Mouse (Mus musculus) cerebellum, adult 18-20 months (tissue): ENCODE measurements around the gene Slc19a1.

Experiments
- DNase-seq, 2 experiments: peaks; one replicate each; pipeline ENCODE4 v3.0.0; 2021

Slc19a1 gene

DNA sequence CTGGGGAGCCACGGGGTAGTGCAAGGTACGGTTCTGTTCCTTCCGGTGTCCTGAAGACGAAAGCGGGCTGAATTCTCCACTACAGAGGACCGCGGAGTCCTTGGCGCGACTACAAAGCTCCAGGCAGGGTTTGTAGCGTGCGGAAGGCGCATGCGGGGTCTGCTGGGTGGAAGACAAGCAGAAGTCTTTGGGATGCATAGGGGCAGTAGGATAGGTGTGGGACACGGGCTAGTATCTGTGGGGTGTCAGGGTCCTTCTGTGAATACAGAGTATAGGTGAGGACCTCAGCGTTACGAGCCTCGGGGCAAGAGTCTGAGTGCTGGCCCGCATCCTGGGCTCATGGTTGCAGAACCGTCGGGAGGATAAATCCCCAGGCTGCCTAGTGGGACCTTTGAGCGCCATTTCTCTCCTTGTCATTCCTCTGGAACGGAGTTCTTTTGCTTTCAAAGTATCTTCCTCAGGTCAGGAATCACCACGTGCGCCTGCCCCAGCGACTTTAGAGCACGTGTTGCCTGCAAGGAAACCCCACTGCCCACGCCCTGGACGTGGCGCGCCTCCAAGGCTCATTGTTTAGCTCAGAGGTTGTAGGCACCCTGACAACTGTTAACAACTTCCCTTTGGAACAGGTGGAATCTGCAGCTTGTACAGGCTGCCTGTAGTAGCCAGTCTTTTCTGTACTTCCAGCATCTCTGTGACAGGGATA, 1.4 kb downstream of the Slc19a1 start:
- peak; percentile 51 to 68 for DNase-seq

DNA sequence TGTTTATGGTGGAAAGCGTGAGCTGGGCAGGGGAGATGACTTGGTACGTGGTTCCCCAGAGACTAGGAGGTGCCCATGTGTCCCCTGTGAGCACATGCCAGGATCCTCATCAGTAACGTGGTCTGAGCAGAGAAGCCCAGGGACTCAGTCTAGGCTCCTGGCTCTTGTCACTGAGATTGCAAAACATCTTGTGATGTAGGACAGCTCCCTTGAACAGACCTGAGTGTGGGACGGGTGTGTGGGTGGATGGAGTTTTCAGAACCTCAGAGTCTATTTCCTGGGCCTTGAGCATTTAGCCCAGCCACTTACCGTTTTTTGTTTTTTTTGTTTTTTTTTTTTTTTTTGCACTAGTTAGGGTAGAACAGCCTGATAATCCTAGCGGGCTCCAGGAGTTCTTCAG, 3.4 kb downstream of the Slc19a1 start:
- DNase-seq: no peak

DNA sequence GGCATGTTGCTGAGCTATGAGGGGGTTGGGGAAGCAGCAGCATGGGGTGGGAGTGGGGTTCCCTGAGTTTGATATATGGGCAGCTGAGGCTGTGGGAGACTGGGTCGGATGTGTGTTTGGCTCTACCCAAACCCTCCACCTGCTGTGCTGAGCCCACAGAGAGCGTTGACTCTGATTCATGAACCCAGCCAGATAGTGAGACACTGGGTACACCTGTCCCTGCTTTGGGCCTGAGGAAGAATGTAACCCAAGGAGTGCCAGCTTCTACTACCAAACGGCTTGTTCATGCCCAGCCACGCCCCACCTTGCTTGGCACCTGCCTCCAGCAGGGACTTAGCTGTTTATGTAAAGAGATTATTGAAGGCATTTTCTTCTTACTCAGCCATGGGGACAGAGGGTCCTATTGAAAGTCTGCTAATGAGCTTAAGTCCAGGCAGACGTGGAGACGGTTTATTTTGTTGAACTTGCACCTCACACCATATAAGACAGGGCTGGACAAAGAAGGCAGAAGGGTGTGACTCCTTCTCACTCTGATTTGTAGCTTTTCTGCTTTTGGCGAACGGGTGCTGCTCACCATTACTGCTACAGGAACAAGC, 6.6 kb downstream of the Slc19a1 start:
- DNase-seq: no peak

DNA sequence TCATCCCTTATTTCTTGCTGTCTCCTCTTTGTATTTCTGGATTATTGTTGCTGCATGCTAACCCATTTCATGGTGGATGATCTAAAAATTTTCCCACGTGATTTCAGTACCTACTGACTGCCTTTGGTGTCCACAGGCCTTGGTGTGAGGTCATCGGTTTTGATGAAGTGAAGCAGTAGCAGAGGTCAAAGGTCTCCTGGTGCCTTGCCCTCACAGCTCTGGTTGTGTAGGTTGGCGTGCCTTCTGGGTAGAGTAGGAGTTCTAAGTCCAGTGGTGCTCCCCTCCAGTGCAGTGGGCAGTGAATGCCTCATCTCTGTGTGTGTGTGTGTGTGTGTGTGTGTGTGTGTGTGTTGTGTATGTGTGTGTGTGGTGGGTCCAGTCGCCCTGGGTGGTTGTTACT, 16.2 kb downstream of the Slc19a1 start:
- no peak for DNase-seq

DNA sequence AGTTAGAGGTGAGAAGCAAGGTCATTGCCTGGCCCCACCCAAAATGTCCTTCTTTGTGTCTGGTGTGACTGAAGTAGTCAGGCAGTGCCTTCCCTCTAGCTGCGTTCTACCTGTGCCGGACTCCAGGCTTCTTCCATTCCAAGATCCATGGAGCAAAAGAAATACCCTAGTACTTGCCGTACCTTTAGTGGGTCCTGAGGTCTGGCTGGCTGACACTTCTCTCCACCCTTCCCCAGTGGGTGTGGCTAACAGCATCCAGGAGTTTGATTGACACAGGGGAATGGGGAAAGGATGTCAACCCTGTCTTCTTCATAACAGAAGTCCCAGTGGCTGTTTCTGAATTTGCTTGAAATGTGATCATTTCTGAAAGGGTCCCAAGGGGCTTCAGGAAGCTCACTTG, 16.6 kb downstream of the Slc19a1 start:
- DNase-seq: no peak

DNA sequence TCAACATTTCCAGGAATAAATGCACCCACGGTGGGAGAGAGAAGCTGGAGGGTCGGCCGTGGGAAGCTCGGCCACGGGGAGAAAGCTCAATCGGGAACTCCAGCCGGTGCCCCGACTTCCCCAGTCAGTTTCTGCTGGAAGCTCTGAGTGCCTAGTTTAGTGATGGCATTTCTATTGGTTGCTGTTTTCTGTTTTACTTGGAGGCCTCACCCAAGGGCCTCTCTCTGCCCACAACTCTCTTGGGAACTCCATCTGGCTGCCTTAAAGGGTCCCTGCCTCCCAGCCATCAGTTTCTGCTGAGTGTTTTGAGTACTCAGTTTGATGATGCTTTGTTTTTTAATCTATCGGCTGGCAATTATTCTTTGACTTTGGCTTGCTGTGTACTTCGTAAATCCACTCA, 24.7 kb downstream of the Slc19a1 start:
- DNase-seq: no peak

DNA sequence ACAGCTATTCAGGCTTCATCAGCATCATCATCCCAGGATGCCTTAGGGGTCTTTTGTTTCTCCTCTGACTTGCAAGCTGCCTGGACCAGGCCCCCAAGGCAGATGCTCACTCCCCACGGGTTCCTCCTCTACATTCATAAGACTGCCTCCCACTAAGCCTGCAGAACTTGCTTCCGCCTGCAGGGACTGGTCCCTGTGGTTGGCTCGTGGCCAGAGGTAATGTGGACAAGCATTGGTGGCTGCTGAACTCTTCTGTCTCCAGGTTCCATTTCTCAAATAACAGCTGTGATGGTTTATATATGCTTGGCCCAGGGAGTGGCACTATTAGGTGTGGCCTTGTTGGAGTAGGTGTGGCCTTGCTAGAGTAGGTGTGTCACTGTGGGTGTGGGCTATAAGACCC, 29.4 kb downstream of the Slc19a1 start:
- DNase-seq: no peak

DNA sequence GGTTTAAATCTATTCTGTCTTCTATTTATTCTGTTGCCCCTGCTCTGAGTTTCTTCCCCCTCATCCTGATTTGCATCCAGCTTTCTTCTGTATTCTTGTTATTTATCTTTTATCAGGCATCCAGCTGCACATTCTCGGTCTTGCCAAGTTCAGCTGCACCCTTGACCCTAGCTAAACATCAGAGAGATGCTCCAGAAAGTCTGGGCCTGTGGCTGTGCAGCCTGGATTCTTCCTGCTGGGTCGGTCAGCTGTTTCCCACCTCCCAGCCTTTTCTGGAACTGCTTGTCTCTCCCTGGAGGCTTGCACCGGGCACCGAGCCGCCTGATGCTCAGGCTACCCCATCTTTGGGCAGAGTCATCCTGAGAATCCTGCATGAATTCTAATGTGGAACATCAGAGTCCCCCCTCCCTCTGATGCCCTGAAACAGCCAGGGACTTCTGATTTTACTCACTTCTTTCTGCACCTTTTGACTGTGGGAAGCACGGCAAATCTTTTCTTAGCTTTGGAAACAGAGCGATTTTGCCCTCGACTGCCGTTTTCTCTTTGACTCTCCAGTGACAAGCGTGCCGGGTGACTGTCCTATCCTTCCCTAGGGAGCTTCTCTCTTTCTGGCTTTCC, 30.5 kb downstream of the Slc19a1 start:
- DNase-seq: no peak

DNA sequence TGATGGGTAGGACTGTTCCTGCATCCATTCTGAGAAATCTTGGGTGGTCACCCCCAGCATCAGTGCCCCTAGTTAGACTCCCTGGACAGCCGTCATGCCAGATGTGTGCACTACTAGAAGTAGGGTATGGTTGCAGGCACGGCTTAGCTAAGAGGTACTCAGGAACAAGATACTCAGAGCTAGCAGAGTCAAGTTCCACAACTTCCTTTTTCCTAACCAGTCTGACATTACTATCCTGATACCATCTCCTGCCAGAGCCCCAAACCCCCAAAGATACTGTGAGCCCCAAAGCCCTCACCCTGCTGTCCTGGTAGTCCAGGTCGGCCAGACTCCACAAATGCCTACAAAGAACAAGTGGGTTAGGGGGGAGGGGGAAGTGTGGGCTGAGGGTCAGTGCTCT, 32.2 kb downstream of the Slc19a1 start:
- DNase-seq: no peak

DNA sequence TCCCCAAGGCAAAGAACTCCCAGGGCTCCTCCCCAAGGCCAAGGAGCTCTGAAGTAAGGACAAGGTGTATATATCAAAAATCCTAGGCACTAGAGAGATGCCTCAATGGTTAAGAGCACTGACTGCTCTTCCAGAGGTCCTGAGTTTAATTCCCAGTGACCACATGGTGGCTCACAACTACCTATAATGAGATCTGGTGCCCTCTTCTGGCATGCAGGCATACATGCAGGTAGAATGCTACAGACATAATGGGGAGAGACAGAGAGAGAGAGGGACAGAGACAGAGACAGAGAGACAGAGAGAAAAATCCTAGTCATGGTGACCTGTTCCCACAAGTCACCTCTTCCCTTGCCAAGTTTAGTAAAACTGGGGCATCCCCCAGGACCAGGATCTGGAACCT, 32.6 kb downstream of the Slc19a1 start:
- no peak for DNase-seq

DNA sequence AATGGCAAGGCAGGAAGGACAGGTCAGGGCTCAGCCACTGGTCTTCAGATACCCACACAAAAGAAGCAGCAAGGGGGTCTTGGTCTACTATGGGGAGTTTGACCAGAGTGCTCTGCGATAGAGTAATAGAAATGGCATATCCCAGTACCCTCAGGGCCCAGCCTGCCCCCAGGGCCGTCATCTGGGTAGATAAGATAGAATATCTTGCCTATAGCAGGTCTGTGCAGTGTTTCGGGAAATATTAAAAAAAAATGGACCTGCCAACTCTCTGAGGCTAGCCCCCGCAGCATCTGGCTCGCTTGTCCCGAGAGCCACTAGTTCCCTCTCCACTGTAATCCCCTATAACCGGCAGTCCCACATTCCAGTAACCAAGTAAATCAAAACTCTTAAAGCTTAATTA, 36.4 kb downstream of the Slc19a1 start:
- no peak for DNase-seq

DNA sequence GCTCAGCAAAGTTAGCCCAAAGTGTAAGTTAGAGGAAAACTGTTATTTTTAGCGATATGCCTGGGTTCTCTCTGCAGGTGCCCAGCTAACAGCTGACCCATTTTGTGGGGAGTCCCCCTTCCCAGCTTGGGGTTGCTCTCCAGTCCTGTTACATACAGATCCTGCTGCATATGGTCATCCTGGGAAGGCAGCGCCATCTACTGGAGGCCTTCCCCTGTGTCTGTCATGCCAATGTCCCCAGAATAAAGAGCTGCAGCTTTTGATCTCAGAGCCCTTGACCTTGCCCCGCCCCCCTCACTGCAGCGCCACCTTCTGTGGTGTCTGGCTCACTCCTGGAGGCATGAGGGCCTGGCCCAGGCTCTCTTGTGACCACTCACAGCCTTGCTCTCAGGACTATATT, 38.0 kb downstream of the Slc19a1 start:
- peak; percentile 75 to 83 for DNase-seq

DNA sequence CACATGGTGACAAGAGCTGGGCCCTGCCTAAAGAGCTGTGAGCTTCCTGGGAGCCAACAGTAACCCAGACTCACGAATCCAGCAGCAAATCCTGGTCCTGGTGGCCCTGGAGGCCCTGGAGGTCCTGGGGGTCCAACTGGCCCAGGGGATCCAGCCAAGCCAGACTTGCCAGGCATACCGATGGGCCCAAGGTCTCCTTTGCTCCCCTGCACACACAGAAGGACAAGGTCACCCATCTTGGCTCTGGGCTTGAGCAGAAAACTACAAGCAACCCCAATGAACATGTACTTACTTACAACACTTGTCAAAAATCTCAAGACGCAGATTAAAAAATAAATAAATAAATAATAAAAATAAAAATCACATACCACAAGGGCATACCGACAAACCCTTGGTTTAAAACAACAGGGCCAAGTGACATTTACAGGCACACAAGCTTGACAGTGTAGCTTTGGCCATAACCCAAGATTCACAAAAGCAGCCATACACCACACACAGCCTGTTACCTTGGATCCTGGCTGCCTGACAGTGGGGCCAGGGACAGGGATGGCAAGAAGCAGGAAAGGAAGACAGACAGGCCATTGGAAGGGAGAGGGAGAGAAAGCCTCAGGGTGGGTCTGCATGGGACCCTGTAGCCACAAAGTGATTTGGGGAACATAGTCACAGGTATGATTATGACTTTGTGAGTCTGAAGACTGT, 42.4 kb downstream of the Slc19a1 start:
- DNase-seq: peak; percentile 53 to 64

DNA sequence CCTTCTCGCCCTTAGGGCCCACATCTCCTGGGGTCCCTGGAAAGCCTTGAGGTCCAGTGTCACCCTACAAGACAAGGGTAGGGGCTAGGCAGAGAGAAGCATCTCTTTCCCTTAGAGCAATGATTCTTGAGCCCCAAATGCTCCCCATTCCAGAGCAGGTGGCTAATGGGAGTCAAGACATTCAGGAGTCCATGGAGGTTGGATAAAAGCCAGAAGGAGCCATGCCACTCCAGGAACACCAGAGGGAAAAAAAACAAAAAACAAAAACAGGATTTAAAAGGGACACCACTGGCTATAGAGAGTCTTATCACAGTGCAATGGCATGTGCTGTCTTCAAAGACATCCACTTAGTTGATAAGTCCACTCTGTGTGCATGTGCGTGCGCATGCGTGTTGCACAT, 46.4 kb downstream of the Slc19a1 start:
- no peak for DNase-seq

DNA sequence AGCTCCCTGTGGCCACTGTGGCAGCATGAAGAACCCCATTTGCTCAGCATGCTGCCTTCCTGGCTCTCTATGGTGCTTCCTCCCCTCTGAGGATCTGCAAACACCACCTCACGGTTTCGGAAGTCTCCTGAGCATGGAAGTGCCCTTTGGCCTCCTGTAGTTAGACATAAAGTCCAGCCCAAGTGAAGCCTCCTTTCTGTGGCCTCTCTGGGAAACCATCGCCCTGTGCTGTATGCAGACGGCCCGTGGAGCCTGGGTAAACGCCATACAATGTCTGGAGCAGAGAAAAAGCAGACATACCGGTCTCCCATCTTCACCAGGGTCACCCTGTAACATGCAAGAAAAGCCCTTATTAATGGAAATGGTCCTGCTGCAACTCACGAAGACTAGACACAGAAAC, 46.9 kb downstream of the Slc19a1 start:
- no peak for DNase-seq

DNA sequence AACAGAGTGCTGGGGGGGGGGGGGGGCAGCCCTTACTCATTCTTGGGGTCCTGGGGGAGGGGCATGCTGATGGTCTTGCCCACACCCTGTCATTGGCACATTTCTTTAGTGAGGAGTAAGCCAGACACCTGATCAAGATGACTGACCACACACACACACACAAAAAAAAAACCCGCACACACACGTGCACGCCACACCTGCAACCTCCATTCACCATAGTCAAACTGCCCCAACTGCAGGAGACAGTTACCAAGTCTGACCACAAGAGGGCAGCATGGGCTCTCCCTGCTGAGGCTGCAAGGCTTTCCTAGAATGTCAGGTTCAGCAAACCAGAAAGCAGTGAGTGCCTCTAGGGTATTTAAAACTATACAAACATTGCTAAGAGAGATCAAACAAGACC, 50.4 kb downstream of the Slc19a1 start:
- DNase-seq: peak; percentile 81 to 84

DNA sequence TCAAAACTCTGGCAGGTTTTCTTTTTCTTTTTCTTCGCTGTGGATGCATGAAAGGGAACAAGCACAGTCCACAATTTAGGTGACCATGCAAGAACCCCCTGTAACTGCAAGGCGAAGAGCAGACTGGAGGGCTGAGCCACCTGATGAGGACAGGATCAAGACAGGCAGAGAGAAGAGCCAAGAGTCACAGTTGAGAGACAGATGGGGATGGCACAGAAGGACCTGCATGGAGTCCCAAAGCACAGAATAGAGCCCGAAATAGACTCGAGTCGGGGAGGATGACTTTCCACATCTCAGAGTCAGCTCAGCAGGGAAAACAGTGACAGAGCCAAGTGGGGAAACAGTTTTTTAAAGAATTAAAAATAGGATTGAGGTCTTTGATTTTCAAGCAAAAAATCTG, 50.9 kb downstream of the Slc19a1 start:
- DNase-seq: peak; percentile 30

DNA sequence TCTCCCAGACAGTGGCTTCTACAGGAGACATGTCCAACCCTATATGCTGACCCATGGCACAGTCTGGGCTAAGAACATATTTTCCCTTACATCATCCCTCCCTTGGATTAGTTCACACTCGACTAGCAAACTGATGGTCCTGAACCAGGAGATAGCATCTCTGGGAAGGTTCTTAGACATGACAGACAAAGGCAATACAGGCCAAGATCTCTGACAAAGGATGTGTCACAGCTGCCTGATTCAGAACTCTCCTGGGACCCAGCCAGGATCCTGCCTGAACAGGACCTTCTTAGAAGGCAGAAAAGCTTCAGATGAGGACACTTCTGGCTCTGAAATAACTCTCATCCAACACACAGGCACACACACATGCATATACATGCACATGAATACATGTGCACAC, 52.5 kb downstream of the Slc19a1 start:
- no peak for DNase-seq

DNA sequence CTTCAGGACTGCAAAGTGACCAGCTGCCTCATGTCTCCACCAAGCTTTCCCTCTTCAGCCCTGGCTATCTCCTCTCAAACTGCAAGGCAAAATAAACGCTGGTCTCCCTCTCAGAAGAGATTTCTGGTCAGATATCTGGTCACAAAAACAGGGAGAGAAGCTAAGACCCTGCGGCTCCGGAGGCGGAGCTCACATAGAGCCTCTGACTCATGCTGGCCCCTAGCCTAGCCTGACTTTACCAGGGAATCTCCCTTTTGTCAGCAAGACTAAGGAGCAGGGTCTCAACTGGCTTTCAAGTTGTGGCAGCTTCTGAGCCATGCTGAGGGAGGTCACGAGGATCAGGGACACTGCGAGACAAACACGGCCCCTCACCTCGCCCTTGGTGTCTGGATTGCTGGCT, 57.3 kb downstream of the Slc19a1 start:
- DNase-seq: no peak

DNA sequence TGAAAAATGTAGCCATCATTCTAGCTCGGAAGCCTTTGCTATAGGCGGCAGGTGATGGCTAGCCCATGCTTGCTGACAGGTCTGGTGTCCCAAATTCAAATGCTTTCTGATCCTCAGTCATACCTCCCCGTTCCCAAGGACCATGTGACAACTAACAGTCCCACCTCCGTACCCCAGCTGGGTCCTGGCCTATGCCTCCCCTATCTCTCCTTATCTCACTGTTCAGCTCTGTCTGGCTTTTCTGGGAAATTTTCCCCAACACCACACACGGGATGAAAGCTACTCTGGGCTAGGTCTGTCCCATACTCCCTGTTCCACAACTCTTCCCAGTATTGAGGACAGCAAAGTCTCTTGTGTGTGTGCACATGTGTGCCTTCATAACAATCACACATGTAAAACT, 58.0 kb downstream of the Slc19a1 start:
- DNase-seq: no peak

DNA sequence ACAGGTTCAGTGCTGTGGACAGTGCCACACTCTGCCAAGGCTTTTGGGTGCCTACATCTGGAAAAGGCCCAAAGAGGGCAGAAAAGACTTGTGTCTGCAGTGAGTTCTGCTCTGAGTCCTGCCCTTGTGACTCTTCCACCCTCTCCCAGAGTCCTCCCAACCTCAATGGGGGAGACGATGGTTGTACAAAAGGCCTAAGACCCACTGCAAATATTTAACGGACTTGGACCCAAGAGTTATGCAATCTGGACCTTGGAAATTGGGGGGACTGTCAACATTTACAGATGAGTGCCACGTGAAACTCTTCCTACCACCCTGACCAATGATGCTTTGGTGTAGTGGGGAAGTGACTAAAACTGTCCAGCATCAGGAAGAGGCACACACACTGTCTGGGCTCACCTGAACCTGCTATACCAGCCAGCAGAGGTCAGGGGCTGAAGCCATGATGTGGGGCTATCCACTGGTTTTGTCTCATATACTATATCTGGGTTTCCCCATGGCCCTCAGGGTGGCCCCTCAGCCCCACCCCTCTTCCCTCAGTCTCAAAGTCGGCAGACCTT, 59.6 kb downstream of the Slc19a1 start:
- no peak for DNase-seq

DNA sequence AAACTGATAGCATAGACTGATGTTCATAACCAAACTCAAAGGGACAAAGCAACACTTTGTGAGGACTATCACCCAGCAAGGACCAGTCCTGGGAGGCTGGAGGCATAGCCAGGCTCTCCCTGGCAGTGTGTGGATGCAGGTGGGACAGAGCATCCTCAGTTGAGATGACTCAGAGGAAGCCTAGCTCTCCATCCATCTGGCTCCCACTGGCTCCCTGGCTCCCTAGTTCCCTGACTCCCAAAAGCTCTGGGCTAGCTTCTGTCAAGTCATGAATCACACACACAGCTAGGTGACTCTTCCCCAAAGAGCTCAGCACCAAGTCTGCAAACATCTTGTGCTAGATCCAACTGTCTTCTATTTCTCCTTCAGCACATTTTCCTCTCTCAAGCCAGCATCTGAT, 61.8 kb downstream of the Slc19a1 start:
- DNase-seq: peak; percentile 37 to 53

DNA sequence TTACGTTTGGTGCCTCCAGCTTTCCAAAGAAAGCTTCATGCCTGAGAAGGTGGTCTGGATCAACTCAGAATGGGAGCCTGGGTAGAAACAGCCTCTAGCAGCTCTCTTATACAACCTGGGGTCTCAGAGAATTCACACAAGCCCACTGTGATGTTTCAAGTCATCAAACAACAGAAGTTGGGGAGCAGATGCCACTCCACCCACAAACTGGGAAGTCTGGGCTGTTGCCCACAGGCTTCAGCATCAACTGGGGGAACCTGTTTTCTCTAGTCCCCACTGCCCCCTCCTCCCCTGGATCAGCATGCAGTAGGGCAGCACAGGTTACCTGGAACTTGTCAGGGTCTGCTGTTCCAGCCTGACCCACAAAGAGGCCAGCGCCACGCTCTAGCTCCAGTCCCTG, 63.6 kb downstream of the Slc19a1 start:
- no peak for DNase-seq
